Mouse (Mus musculus) gastrocnemius, postnatal 4 days (tissue): ENCODE measurements around the gene Hoxa4. TPM values are rescaled to one million over a fixed set of nuclear protein-coding genes. Genes with fewer than 3 reads are reported as not detected.

ENCODE experiments used
- DNase-seq, 2 experiments: peaks; one replicate each; pipeline ENCODE4 v3.0.0; 2021 to 2022; ENCODE audit warnings: low spot score in 2 of 2, mixed read lengths in 2 of 2
- total RNA-seq, 2 experiments: library from RNA; stranded (reverse); gene quantifications; 2 replicates each; pipeline ENCODE4 v1.2.3; 2021

The Hoxa4 gene
- total RNA-seq, 2 experiments from 2014 or later, result 9.2 to 11.8 TPM

DNA sequence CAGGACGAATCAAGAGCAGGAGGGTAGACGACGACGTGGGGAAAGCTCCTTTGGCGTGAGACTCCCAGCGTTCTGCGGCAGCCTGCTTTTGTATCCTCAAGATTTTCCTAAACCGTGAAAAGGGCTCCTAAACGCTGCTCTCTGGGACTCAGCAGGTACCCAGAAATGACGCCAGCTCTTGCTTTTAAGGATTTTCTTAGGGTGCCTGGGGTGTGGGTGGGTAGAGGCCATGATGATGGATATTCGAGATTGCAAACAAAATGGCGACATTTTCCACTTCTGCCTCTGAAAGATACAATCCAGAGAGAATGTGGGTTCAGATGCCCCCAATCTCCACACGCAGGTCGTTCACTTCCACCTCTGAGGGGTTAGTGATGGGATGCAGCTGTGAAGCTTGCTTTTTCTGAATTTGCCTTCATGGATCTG is 23.8 kb downstream of the Hoxa4 start:
- no peak for DNase-seq

DNA sequence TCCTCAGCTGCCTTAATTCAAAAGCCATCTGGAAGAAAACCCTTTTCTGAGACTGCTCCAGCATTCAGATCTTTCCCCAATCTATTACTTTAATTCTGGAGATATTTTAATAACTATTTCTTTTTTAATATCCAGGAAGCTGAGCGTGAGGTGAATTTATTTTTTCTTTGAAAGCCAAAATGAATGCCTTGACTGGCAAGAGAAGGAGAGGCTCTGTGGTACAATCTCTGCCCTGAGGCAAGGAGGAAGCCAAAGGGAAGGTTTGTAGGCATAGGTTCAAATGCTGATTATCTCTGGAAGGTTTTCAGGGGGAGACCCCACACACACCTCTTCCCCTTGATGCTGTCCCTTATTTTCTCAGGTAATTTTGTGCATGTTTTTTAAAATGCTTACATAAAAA is 24.4 kb downstream of the Hoxa4 start:
- DNase-seq, result no peak

DNA sequence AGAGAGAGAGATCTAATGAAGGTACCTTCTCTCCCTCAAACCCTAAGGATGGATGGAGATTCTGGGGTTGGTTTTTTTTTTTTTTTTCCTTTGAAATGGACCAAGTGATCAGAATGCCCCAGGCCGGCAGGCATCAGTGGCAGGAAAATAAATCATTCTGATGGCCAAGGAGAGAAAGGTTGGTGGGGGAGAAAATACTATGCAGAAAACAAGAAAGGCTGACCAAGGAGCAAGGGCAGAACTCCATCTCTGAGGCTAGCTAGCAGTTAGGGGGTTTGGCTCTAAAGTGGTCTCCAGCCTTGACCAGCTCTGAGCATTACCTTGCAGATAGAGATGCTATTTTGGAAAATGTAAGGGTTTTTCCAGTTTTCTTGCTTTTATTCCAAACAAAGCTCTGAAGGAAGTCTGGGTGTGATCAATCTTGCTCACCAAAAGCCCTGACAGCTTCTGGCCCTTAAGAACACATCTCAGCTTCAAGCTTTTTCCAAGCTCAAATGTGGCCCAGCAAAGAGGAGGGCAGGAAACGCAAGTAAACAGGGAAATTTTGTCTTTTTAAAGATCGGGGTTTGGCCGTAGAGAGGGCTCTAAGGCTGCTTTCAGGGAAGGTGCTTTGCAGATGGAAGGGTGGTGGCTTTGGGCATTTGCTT is 25.0 kb downstream of the Hoxa4 start:
- no peak for DNase-seq

DNA sequence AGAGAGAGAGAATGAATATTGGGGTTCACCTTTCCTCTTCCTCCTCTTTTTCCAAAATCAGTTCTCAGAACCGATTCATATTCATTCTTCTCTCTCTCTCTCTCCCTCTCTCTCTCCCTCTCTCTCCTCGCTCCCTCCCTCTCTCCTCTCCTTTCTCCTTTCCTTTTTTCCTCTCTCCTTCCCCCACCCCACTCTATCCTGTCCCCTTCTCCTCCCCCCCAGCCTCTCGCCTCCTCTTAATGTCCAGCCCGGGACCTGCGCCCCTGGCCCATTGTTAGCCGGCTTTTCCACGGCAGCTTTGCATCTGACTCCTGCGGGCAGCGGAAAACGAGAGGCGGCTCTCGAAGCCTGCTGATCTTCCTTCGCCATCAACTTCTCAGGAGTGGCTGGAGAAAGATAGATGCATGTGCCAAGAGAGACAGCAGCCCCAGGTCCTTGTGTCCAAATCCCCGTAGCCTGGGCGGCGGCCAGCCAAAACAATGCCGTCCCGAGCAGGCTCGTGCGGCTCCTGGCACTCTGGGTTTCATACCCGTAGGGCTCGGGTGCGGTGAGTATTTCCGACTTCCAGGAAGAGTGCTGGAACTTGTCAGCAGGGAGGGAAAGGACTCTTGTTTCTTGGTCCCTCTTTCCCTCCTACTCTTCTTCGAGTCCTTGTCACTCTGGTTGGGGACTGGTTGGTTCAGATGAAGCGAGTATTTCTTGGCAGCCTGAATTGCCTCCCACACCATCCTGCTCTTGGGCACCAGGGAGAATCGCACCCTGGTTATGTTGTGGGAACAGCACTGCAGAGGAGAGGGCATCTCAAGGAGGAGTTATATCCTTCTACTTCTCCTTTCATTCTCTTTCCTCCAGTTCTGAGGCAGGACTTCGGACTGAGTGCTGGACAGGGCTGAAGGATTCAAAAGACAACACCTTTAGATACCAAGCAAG is 25.8 kb downstream of the Hoxa4 start:
- DNase-seq, result no peak

DNA sequence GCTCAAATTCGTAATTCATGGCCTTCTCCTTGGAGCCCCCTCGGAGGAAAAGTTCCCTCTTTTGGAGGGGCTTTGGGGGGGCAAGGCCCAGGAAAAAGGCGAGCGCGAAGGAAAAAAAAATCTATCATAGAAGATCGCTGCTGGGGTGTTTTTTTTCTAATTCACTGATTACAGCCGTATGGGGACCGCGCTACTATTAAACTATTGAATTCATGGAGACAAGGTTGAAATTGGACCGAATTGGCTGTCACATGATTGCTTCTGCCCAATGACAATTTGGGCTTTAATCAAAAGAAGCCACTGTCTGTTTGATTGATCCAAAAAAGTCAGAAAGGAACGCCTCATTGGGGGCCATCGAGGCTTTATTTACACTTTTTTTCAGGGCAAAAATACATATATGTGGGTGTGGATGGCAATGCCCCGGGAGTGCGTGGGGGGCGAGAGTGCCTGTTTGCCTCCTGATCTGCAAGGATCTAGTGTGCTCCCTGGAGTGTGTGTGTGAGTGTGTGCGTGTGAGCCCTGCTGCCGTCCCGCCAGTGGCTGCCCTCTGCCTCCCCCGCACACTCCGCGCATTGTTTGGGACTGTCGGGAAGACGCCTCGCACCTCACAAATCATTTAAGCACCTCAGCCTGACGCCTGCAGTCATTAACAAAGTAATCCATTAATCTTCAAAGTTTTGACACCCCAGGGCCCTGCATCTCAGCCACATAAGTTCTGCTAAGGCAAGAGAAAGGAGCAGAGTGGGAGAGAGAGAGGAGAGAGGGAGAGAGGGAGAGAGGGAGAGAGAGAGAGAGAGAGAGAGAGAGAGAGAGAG is 26.7 kb downstream of the Hoxa4 start, which contains the start of gene Hoxa2:
Gene Hoxa2, minus strand, starts transcription at position 206 of the 815 bp plus-strand sequence.
- no peak for DNase-seq

DNA sequence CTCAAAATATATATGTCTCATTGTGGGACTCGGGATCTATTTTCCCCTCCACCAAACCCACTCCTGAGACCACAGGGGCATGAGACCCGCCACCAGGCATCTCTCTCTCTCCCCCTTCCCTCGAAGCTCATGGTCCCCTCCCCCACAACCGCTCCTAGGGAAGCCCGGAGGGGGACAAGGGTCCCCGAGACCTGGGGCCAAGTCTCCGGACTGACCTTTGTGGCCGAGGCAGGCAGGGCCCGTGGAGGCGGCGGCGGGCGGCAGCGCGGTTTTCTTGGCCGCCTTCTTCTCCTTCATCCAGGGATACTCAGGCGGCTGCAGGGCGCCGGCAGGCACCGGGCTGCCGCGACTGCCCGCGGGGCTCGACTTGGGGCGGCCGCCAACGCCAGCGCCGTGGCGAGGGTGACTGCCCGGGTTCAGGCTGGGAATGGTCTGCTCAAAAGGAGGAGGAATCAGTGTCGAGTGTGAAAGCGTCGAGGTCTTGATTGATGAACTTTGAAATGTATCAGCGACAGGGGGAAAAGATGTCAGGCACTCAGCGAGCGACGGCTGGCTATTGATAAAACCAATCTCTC is 27.4 kb downstream of the Hoxa4 start:
- no peak for DNase-seq

DNA sequence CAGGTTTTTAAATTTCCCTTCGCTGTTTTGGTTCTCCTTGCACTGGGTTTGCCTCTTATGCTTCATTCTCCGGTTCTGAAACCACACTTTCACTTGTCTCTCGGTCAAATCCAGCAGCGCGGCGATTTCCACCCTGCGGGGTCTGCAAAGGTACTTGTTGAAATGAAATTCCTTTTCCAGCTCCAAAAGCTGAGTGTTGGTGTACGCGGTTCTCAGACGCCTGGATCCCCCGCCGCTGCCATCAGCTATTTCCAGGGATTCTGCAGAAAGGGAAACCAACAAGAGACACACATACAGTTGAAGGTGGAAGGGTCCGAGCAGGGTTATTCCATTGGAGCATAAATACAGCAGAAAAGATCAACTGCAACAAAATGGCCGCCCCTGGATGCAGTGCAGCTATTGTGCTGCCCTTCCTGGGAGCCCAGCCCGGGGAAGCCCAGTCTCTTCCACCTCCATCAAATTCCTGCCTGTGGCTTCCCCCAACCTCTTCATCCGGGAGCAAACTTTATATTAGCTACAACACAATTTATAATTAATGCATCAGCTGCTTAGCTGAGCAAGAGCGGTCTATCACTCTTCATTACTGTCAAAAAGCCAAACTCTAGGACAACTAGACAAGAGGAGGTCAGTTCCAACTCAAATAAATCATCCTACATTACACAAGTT is 28.1 kb downstream of the Hoxa4 start:
- DNase-seq, result no peak

DNA sequence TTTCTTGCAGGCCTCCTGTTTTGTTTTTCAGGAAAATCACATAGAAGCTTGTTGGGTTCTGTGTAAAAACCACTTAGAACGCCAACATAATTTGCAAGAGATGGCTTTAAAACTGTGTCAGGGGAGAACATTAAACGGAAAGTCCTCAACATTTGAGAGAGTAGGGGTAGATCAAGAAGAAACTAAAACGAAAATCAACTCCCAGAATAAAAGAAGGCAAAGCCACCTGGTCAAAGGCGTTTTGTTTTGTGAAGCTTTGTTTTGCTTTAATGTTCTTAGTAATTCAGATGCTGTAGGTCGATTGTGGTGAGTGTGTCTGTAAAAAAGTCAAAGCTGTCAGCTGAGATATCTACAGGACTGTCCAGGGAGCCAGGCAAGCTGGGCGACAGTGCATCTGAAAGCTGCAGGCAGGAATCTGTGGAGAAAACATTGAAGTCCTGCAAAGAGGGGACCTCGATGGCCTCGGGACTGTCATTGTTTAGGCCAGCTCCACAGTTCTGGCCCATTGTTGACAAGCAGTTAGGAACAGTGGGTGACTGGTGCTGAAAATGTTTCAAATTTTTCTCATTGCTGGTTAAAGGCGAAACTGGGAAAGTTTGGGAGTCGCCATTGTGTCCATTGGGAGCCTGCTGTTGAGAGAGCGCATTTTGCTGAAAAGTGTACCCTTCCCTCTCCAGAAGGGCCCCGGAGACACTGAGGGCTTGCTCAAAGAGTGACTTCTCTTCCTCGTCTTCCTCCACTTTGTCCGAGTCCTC is 28.8 kb downstream of the Hoxa4 start:
- DNase-seq, result no peak

DNA sequence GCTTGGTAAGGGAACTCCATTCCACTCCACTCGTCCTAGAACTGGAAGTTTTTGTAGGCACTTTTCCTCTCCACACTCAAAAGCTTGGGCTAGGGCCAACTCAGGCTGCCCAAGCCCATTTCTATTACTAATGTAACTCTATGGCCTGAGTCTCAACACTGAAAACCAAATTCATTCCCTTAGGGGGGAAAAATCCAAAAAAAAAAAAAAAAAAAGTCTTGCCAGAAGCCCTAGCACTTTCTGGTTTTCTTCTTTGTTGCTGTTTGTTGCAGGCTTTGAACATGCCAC is 29.5 kb downstream of the Hoxa4 start:
- DNase-seq, result no peak

DNA sequence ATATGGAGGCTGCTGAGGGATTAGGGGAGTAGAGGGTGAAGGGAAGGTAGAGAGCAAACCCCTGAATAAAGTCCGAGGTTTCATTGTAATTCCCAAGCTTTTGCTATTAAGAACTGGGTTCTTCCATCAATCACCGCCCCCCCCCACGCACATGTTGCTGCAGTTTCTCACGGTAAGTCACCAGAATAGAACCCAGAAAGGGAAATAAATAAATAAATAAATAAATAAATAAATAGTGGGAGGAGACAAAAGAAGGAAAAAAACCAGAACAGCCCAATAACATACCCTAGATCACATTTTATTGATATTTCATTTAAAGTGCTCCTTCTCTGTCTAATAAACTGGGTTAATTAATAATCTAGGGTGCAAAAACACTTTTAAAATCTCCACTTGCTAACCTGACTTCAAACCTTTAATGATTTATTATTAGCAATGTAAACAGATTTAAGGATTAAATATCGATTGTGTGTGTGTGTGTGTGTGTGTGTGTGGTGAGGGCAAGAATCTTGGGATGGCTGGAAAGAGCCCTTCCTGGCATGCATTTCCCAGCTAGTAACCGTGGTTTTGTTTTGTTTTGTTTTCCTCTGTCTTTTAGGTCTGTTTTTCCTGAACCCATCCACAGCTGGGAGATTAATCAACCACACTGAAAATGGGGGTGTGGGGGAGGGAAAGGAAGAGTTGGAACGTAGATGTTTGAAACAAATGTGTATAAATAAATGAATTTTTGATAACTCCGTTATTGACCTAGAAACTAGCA is 30.0 kb downstream of the Hoxa4 start:
- no peak for DNase-seq

DNA sequence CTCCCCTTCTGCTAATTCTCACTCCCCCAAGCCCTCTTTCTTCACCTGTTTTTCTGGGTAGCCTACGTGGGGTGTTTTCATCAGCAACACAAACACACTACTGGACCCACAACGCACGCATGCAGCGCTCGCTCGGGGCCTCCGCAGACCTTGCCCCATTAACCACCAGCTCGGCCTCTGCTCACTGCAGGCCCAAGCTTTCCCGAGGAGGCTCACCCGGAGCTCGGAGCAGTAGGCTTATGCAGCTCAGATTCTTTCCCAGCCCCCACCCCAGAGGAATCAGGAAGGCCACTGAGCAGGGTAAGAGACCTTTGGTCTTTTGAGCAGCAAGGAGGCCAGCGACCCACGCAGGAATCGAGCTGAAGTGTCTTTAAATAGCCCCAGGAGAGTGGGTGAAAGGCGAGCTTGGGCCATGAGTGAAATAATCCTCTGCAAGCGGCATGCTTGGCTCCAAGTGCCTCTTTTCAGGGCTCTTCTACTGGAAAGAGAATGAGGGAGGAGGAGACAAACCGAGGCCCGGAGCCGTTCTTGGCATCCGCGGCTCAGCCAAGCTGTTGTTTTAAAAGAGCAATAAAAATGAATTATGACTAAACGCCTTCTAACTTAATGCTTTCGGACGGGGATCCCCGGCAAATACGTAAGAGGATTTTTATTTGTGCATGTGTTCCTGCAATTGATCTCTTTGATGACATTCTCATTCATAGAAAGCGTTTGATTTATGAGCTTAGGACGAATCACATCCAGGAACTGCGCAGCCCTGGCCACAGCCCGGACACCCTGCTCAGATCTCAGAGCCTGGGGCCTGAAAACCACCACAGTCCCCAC is 30.8 kb downstream of the Hoxa4 start:
- DNase-seq, result no peak

DNA sequence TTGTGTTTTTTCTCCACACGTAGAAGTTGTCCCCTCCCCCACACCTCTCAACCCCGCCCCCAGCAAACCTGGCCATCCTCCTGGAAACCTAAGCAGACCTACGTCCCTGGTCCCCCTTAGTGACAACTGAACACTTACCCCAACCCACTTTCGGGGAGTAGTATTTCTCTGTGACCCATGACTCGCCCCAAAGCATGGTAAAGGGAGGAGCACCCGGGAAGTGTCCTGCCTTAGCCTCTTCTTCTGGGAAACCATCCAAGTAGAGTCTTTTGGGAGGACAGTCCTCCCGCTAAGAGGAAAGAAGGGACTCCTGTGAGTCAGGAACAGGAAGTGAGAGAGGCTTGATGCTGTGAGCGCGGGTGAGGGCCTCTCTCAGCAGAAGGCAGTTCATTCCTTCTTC is 31.6 kb downstream of the Hoxa4 start:
- DNase-seq, result no peak

DNA sequence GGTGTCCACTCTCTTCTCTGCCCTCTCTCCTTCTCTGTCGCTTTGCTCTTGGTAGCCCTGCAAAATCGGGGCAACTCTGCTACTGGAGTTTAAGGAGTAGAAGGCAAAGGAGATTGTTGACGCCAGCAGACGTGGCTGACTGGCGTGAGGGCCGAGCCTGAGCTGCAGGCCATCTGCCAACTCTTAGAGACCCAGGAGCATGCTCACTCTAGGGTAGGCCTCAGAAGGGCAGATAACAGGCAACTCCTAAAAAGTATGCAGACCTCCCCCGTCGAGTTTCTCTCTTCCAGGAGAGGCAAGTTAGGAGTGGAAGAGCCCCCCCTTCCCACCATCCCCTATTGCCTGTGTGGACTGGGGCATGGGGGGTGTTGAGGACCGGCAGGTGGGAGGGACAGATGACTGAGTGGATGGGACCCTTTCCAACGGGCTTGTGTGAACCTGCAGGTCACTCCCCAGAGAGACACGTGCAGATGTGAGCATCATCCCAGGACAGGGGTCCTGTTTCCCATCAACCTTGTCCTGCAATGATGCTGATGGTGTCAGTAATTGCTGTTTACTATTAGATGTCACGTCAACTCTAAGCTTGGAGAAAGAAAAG is 32.3 kb downstream of the Hoxa4 start:
- no peak for DNase-seq

DNA sequence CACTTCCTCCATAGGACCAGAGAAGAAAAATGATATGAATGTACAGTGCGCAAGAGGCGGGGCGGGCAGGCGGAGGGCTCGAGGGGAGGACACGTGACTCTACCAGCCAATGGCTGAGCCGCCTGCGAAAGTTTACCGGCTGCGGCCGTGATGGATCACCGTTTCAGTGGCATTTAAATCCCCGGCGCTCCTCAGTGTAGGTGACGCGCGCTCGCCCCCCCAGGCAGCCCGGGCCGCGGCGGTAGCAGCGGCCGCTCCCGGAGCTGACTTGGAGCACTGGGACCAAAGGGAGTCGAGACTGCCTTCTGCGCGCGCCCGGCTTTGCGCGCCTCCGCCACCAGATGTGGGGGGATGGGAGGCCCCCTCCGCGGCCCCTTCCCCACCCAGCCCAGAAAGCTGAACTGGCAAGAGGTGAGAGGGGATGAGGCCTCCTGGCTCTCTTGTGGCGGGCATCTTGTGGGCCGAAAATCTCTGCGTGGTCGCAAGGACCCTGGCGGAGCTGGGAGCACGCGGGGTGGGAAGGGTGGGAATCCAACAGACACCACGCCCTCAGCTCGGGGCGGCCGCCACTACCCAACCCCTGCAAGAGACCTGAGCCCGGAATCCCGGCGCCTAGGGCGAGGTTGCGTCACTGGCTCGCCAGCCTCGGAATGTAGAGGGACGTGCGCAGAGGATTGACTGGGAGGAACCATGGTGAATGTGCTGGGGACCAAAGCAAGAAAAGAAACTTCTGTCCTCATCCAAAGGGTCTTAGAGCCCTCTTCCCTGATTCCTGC is 33.1 kb downstream of the Hoxa4 start, which contains the start of gene Hoxa1:
Gene Hoxa1, minus strand, starts transcription at position 42 of the 776 bp plus-strand sequence.
- peak; percentile 41 to 71 for DNase-seq

DNA sequence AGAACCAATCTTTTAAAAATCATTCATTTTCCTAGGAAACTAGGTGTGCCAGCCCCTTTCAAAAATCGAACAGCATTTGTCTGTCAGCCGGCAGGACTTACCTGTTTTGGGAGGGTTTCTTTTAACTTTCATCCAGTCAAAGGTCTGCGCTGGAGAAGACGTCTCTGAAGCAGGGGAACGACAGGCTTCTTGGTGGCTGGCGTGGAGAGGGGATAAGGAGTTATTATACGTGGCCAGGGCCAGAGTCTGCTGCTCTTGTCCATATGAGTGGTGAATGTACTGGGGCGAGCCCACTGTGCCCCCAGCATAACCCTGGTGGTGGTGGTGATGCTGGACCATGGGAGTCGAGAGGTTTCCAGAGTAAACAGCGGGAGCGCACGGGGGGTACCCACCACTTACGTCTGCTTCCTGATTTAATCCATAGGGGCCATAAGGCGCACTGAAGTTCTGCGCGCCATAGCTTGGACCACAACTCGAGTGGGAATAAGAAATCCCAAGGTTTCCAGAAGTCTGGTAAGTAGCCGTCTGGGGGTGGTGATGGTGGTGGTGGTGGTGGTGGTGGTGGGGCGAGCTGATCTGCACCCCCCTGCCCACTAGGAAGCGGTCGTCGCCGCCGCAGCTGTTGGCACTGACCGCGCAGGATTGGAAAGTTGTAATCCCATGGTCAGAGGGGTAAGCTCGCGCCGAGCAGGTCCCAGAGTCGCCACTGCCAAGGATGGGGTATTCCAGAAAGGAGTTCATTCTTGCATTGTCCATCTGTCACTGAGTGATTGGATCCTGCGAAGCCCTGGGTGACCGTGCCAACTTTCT is 33.9 kb downstream of the Hoxa4 start:
- DNase-seq, result no peak

DNA sequence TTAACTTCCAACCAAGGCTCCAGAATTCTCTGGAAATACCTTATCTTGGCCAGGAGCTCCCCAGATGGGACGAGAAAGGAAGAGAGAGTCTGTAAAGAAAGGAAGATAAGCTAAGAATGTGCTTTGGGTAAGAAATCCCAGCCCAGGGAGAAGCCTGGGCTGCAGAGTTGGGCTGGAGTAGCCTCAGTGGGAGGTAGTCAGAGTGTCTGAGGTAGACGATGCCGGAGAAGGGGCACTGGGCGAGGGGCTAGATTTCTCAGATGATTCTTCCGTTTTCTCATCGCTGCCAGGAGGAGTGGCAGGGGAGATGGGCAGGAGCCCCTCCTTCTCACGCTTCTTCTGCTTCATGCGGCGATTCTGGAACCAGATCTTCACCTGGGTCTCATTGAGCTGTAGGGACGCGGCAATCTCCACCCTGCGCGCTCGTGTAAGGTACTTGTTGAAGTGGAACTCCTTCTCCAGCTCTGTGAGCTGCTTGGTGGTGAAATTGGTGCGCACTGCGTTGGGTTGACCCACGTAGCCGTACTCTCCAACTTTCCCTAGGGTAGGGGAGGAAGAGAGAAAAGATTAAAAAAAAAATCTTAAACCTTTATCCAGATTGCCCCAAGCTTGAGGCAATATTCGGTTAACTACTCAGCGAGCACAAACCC is 34.9 kb downstream of the Hoxa4 start:
- no peak for DNase-seq
